Mouse (Mus musculus): ENCODE data around the gene Ptprg. TPM values are rescaled to one million over a fixed set of nuclear protein-coding genes. Genes with fewer than 3 reads are reported as not detected.

The Ptprg gene
- polyA plus RNA-seq, 1 experiment from 2014 or later: 32.8 TPM

- no peaks in the 10 kb centered on the region for H3K27me3 ChIP-seq
- no peak overlapping the region for H3K4me2 ChIP-seq
- no peaks in the 10 kb centered on the region for H3K9me3 ChIP-seq (replicated peaks)
- H3K27ac ChIP-seq: no peak overlapping the region
- 60% methylated on average over 4 of the region's 4 CpGs for WGBS
- peaks cover 35% of the 10 kb centered on the region for H3K4me1 ChIP-seq
- H3K36me3 ChIP-seq (ENCODE audit: poor library complexity, severe bottlenecking): no peaks in the 10 kb centered on the region
- no peak for ATAC-seq
- no peak overlapping the region for H3K9ac ChIP-seq
- no peak overlapping the region for H3K4me3 ChIP-seq
These were observed 530.7 kb downstream of the Ptprg start for GRCm38 (mm10) chr14:12084076-12084475.

- no peak overlapping the region for H3K4me2 ChIP-seq
- 87% methylated on average over 4 of the region's 4 CpGs for WGBS
- no peak for ATAC-seq
These were observed 531.7 kb downstream of the Ptprg start for GRCm38 (mm10) chr14:12085078-12085477.

GRCm38 (mm10) chr14:12086167-12086566, 532.8 kb downstream of the Ptprg start:
- H3K4me1 ChIP-seq: peaks cover 28% of the 10 kb centered on the region
- no peak overlapping the region for H3K4me3 ChIP-seq
- H3K9ac ChIP-seq: no peak overlapping the region
- H3K27ac ChIP-seq: no peak overlapping the region
- peak; percentile 67 for ATAC-seq
- H3K4me2 ChIP-seq: no peak overlapping the region
- WGBS: 40% methylated on average over 5 of the region's 5 CpGs
- no peaks in the 10 kb centered on the region for H3K36me3 ChIP-seq (ENCODE audit: poor library complexity, severe bottlenecking)
- no peaks in the 10 kb centered on the region for H3K9me3 ChIP-seq (replicated peaks)
- no peaks in the 10 kb centered on the region for H3K27me3 ChIP-seq

More at GRCm38 (mm10) chr14:12085078-12085477, 531.7 kb downstream of the Ptprg start:
- no peak overlapping the region for H3K4me3 ChIP-seq
- H3K9ac ChIP-seq: no peak overlapping the region
- no peaks in the 10 kb centered on the region for H3K9me3 ChIP-seq (replicated peaks)
- no peak overlapping the region for H3K27ac ChIP-seq
- peaks cover 31% of the 10 kb centered on the region for H3K4me1 ChIP-seq
- no peaks in the 10 kb centered on the region for H3K27me3 ChIP-seq
- H3K36me3 ChIP-seq (ENCODE audit: poor library complexity, severe bottlenecking): no peaks in the 10 kb centered on the region

GRCm38 (mm10) chr14:12089954-12090353, 536.6 kb downstream of the Ptprg start:
- H3K36me3 ChIP-seq (ENCODE audit: poor library complexity, severe bottlenecking): no peaks in the 10 kb centered on the region
- no peaks in the 10 kb centered on the region for H3K9me3 ChIP-seq (replicated peaks)
- no peak overlapping the region for H3K27ac ChIP-seq
- no peaks in the 10 kb centered on the region for H3K27me3 ChIP-seq
- H3K4me3 ChIP-seq: no peak overlapping the region
- ATAC-seq: no peak
- H3K9ac ChIP-seq: no peak overlapping the region
- H3K4me2 ChIP-seq: no peak overlapping the region
- H3K4me1 ChIP-seq: peaks cover 12% of the 10 kb centered on the region

DNA sequence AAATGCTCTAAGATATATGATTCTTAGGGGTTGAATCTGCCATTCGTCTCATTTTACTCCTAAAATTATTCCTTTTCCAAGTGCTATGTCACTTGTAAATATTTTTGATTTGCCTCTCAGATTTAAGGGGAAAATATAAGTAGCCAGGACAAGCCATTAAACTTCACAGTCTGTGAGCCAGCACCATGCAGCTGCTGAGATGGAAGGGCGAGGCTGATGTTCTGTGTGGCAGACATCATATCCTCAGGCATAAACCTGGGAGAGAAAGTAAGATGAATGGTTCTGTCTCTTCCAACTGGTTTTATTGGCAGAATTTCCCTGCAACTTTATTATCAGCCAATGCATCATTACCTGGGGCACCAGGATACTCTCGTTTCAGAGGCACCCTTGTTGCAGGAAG, 538.4 kb downstream of the Ptprg start:
- H3K9me3 ChIP-seq (replicated peaks): no peaks in the 10 kb centered on the region
- no peaks in the 10 kb centered on the region for H3K27me3 ChIP-seq
- H3K4me1 ChIP-seq: no peaks in the 10 kb centered on the region
- H3K4me3 ChIP-seq: no peak overlapping the region
- no peak overlapping the region for H3K9ac ChIP-seq
- no peak overlapping the region for H3K27ac ChIP-seq
- no peak overlapping the region for H3K4me2 ChIP-seq
- ATAC-seq: no peak
- no peaks in the 10 kb centered on the region for H3K36me3 ChIP-seq (ENCODE audit: poor library complexity, severe bottlenecking)
- 78% methylated on average over 3 of the region's 3 CpGs for WGBS

GRCm38 (mm10) chr14:12099390-12100333, 546.3 kb downstream of the Ptprg start:
- Histone ChIP-seq H3K4me1 (no peaks in the 10 kb centered on the region), H3K27me3 (no peaks in the 10 kb centered on the region), H3K27ac (no peak overlapping the region), H3K4me2 (no peak overlapping the region), H3K4me3 (no peak overlapping the region), H3K36me3 (ENCODE audit: poor library complexity, severe bottlenecking) (no peaks in the 10 kb centered on the region), H3K9ac (no peak overlapping the region), H3K9me3 (replicated peaks) (no peaks in the 10 kb centered on the region)
- 77% methylated on average over 12 of the region's 12 CpGs for WGBS
- no peak for ATAC-seq

GRCm38 (mm10) chr14:12102389-12103325, 549.3 kb downstream of the Ptprg start:
- Histone ChIP-seq H3K27ac (no peak overlapping the region), H3K4me2 (no peak overlapping the region), H3K4me1 (no peaks in the 10 kb centered on the region), H3K9me3 (replicated peaks) (no peaks in the 10 kb centered on the region), H3K4me3 (no peak overlapping the region), H3K36me3 (ENCODE audit: poor library complexity, severe bottlenecking) (no peaks in the 10 kb centered on the region), H3K9ac (no peak overlapping the region), H3K27me3 (no peaks in the 10 kb centered on the region)
- 81% methylated on average over 11 of the region's 11 CpGs for WGBS
- ATAC-seq: peak; percentile 36; the same call in 1 of the 2 replicates

- WGBS: 88% methylated on average over 12 of the region's 12 CpGs
- Histone ChIP-seq H3K27ac (no peak overlapping the region), H3K36me3 (ENCODE audit: poor library complexity, severe bottlenecking) (no peaks in the 10 kb centered on the region), H3K4me1 (no peaks in the 10 kb centered on the region), H3K4me2 (no peak overlapping the region), H3K27me3 (no peaks in the 10 kb centered on the region), H3K9ac (no peak overlapping the region), H3K9me3 (replicated peaks) (no peaks in the 10 kb centered on the region), H3K4me3 (no peak overlapping the region)
- ATAC-seq: no peak
These were observed 551.2 kb downstream of the Ptprg start for GRCm38 (mm10) chr14:12104297-12105155.

GRCm38 (mm10) chr14:12105156-12105430, 551.8 kb downstream of the Ptprg start:
- Histone ChIP-seq H3K4me3 (no peak overlapping the region), H3K4me2 (no peak overlapping the region), H3K36me3 (ENCODE audit: poor library complexity, severe bottlenecking) (no peaks in the 10 kb centered on the region), H3K9me3 (replicated peaks) (no peaks in the 10 kb centered on the region), H3K27me3 (no peaks in the 10 kb centered on the region), H3K27ac (no peak overlapping the region), H3K4me1 (no peaks in the 10 kb centered on the region), H3K9ac (no peak overlapping the region)
- WGBS: 91% methylated on average over 2 of the region's 2 CpGs
- ATAC-seq: no peak

DNA sequence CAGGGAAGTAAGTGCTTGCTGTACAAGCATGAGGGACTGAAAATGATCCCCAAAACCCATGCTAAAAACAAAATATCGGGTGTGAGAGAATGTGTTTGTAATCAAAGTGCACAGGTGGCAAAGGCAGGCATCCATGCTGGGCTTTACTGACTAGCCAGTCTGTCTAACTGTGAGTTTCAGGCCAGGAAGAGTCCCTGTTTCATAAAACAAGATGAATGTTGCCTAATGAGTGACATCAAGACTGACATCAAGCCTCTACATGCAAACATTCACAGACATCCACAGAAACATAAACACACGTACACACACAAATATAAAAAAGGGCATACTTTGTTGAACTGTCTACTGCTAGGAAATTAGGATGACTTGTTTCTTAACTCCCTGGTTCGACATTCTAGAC, 552.3 kb downstream of the Ptprg start:
- no peak overlapping the region for H3K9ac ChIP-seq
- H3K27me3 ChIP-seq: no peaks in the 10 kb centered on the region
- H3K9me3 ChIP-seq (replicated peaks): no peaks in the 10 kb centered on the region
- no peaks in the 10 kb centered on the region for H3K4me1 ChIP-seq
- H3K36me3 ChIP-seq (ENCODE audit: poor library complexity, severe bottlenecking): no peaks in the 10 kb centered on the region
- no peak overlapping the region for H3K4me2 ChIP-seq
- no peak overlapping the region for H3K4me3 ChIP-seq
- 92% methylated on average over 3 of the region's 3 CpGs for WGBS
- no peak overlapping the region for H3K27ac ChIP-seq
- no peak for ATAC-seq

DNA sequence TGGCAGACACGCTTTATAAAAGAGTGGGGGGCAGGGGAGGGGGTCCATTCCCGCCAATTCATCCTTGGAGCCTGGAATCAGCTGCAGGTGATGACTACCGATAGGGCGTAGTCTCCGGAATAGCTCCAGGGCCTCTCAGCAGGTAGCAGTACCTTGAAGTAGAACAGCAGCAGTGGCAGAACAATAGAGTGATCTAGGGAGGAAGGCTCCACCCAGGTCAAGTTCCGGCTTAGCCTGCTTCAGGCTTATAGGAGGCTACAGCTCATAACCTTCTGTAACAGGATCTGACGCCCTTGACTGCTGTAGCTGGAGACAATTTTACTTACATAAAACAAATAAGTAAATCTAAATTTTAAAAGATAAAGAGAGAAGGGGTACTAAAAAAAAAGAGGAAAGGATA, 554.1 kb downstream of the Ptprg start:
- Histone ChIP-seq H3K4me2 (no peak overlapping the region), H3K36me3 (ENCODE audit: poor library complexity, severe bottlenecking) (no peaks in the 10 kb centered on the region), H3K27ac (no peak overlapping the region), H3K9ac (no peak overlapping the region), H3K4me3 (no peak overlapping the region), H3K4me1 (peaks cover under 1% of the 10 kb centered on the region; the same call in 1 of the 2 replicates), H3K9me3 (replicated peaks) (no peaks in the 10 kb centered on the region), H3K27me3 (no peaks in the 10 kb centered on the region)
- ATAC-seq: no peak
- 66% methylated on average over 7 of the region's 7 CpGs for WGBS
